Comparison of ENCODE assay signal across 8 mouse cellular contexts in genomic region chr1:167349815-167350596, GRCm38 (mm10). TPM values are rescaled to one million over a fixed set of nuclear protein-coding genes. Genes with fewer than 3 reads are reported as not detected.
DNase-seq lines count a peak whose midpoint lies in the region; ATAC-seq and TF ChIP-seq lines count a peak whose summit lies in the region.

Aldh9a1 (plus strand) TSS chr1:167349991.

- ATAC-seq in common myeloid progenitor, adult 5-6 weeks (replicated peaks; ENCODE audit: low read depth, poor library complexity, severe bottlenecking), result peak; percentile 95
- peak; percentile 99 for ATAC-seq in hindbrain, postnatal 0 days
- ATAC-seq in megakaryocyte, adult 5-6 weeks (ENCODE audit: poor library complexity, severe bottlenecking), result peak; percentile 94

- H3K4me2 ChIP-seq in hindbrain, postnatal 0 days (ENCODE audit: low read depth, low read length), result peak within 1 kb of the TSS; percentile 83

- DNase-seq in ZHBTc4 (ENCODE audit: low read depth, low spot score), result peak; percentile 94
- DNase-seq in gastrocnemius, adult 2 months, result peak; percentile 91
- peak; percentile 87 for DNase-seq in hindbrain, postnatal 0 days (ENCODE audit: low spot score)
- DNase-seq in left cerebral cortex, adult 2 months (ENCODE audit: extremely low spot score in 1 of 2, low spot score in 2 of 2), result peak; percentile 77 to 78
- peak; percentile 79 to 85 for DNase-seq in right cerebral cortex, adult 2 months (ENCODE audit: low spot score in 2 of 2)
- peak; percentile 93 for DNase-seq in urinary bladder, postnatal 14 days (ENCODE audit: low spot score)

- WGBS in hindbrain, postnatal 0 days, result under 1% methylated on average over 55 of the region's 55 CpGs

- peak within 1 kb of the TSS; percentile 90 for H3K27ac ChIP-seq in gastrocnemius, adult 2 months
- peak within 1 kb of the TSS; percentile 89 for H3K27ac ChIP-seq in hindbrain, postnatal 0 days
- peak within 1 kb of the TSS; percentile 90 for H3K27ac ChIP-seq in left cerebral cortex, adult 2 months

- H3K9ac ChIP-seq in hindbrain, postnatal 0 days (replicated peaks; ENCODE audit: low read length), result peak within 1 kb of the TSS; percentile 83

- H3K4me3 ChIP-seq in gastrocnemius, adult 2 months, result peak within 1 kb of the TSS; percentile 82
- H3K4me3 ChIP-seq in hindbrain, postnatal 0 days (ENCODE audit: low read length), result peak within 1 kb of the TSS; percentile 80
- peak within 1 kb of the TSS; percentile 72 for H3K4me3 ChIP-seq in left cerebral cortex, adult 2 months

- no peak for TF ChIP-seq CTCF in gastrocnemius, adult 2 months (IDR thresholded peaks at IDR 0.05)
- peak; percentile 19; the same call in 1 of the 2 replicates for TF ChIP-seq CTCF in hindbrain, postnatal 0 days (IDR thresholded peaks at IDR 0.05; ENCODE audit: low read depth)
- TF ChIP-seq CTCF in left cerebral cortex, adult 2 months (IDR thresholded peaks at IDR 0.05), result no peak; the same call in 1 of the 2 replicates

- intact Hi-C loops in gastrocnemius, adult 2 months (cut with DNase I), result no loop called here
- intact Hi-C loops in left cerebral cortex, adult 2 months (cut with DNase I), result no loop called here

- no peaks in the 10 kb centered on the region for H3K9me3 ChIP-seq in hindbrain, postnatal 0 days (ENCODE audit: low read length)

- no peaks in the 10 kb centered on the region for H3K27me3 ChIP-seq in hindbrain, postnatal 0 days (ENCODE audit: insufficient read depth, low read length)

- H3K36me3 ChIP-seq in hindbrain, postnatal 0 days (ENCODE audit: insufficient read depth, low read length), result peaks cover under 1% of the 10 kb centered on the region; the same call in 1 of the 2 replicates

- H3K4me1 ChIP-seq in hindbrain, postnatal 0 days (ENCODE audit: insufficient read depth, low read length), result no peaks in the 10 kb centered on the region

RNA-seq across cellular contexts. Expression of gene Aldh9a1, which starts in this region (rescaled TPM):
- total RNA-seq in common myeloid progenitor, adult 5-6 weeks (2017), result 41.5 and 48.7 TPM in 2 replicates
- total RNA-seq in gastrocnemius, adult 2 months (2021), result 1 to 10 TPM; 4.1 to 5.8 TPM
- 11.6 and 13.1 TPM in 2 replicates for total RNA-seq in hindbrain, postnatal 0 days (2014; rRNA removed)
- 42.9 and 44.2 TPM in 2 replicates for polyA plus RNA-seq in hindbrain, postnatal 0 days (2015; fragmentation: Nextera tagmentation; extraction: Ambion mirVana)
- total RNA-seq in left cerebral cortex, adult 2 months (2021), result 10 to 100 TPM; 17.4 to 20.4 TPM
- total RNA-seq in megakaryocyte, adult 5-6 weeks (2015), result 37.7 and 42.5 TPM in 2 replicates
- total RNA-seq in megakaryocyte, adult 5-6 weeks (2017), result 34.1 and 43.2 TPM in 2 replicates

Comparison
In these comparisons a context has a peak if more than half of its experiments do, and no peak if none do; other contexts are left out.
1. Peak in every context shown above with its lines: DNase-seq, ATAC-seq, H3K4me3 ChIP-seq and H3K27ac ChIP-seq.